Mouse (Mus musculus): ENCODE data around the gene Gm6370.
"Not testable (repeated sequence)": the region's sequence is repeated elsewhere in the genome, so short reads cannot be mapped to it uniquely, and the experiment has no call there.

Gm6370 gene

GRCm38 (mm10) chr5:146491063-146491462, at the start of gene Gm6370:
Gm6370 (plus strand) TSS chr5:146491363.
- not testable (repeated sequence) for DNase-seq (ENCODE audit: low read depth)

GRCm38 (mm10) chr5:146442767-146443166, 48.4 kb upstream of the Gm6370 start:
- DNase-seq (ENCODE audit: low read depth), result no peak

- DNase-seq (ENCODE audit: low read depth), result no peak
Observed at GRCm38 (mm10) chr5:146446633-146447032, 44.5 kb upstream of the Gm6370 start.

GRCm38 (mm10) chr5:146451592-146452254, 39.4 kb upstream of the Gm6370 start:
- no peak for DNase-seq (ENCODE audit: low read depth)

GRCm38 (mm10) chr5:146453556-146453955, 37.6 kb upstream of the Gm6370 start:
- DNase-seq (ENCODE audit: low read depth), result no peak

GRCm38 (mm10) chr5:146461612-146462011, 29.6 kb upstream of the Gm6370 start:
- no peak for DNase-seq (ENCODE audit: low read depth)

- DNase-seq (ENCODE audit: low read depth), result no peak
Observed at GRCm38 (mm10) chr5:146466663-146467062, 24.5 kb upstream of the Gm6370 start.

- no peak for DNase-seq (ENCODE audit: low read depth)
Observed at GRCm38 (mm10) chr5:146468311-146468710, 22.9 kb upstream of the Gm6370 start.

- DNase-seq (ENCODE audit: low read depth), result no peak
Observed at GRCm38 (mm10) chr5:146470821-146471220, 20.3 kb upstream of the Gm6370 start.

- DNase-seq (ENCODE audit: low read depth), result no peak
Observed at GRCm38 (mm10) chr5:146471311-146471710, 19.9 kb upstream of the Gm6370 start.

- DNase-seq (ENCODE audit: low read depth), result no peak
Observed at GRCm38 (mm10) chr5:146471821-146472220, 19.3 kb upstream of the Gm6370 start.

GRCm38 (mm10) chr5:146479564-146479963, 11.6 kb upstream of the Gm6370 start:
- DNase-seq (ENCODE audit: low read depth), result not testable (repeated sequence)

- DNase-seq (ENCODE audit: low read depth), result not testable (repeated sequence)
Observed at GRCm38 (mm10) chr5:146481665-146482064, 9.5 kb upstream of the Gm6370 start, which contains the start of gene Gm6408. Gm6408 (plus strand) TSS chr5:146481965.

GRCm38 (mm10) chr5:146488959-146489358, 2.2 kb upstream of the Gm6370 start:
- peak; percentile 18 for DNase-seq (ENCODE audit: low read depth)

- DNase-seq (ENCODE audit: low read depth), result not testable (repeated sequence)
Observed at GRCm38 (mm10) chr5:146502099-146502498, 10.9 kb downstream of the Gm6370 start, which contains the start of gene 4930449I24Rik. 4930449I24Rik (plus strand) TSS chr5:146502399.

GRCm38 (mm10) chr5:146513823-146514222, 22.7 kb downstream of the Gm6370 start, which contains the start of gene Gm3402:
Gm3402 (plus strand) TSS chr5:146514123.
- not testable (repeated sequence) for DNase-seq (ENCODE audit: low read depth)

- DNase-seq (ENCODE audit: low read depth), result not testable (repeated sequence)
Observed at GRCm38 (mm10) chr5:146525501-146525900, 34.3 kb downstream of the Gm6370 start, which contains the start of gene Gm3404. Gm3404 (plus strand) TSS chr5:146525801.

GRCm38 (mm10) chr5:146537347-146537746, 46.2 kb downstream of the Gm6370 start, which contains the start of gene Gm3409:
Gm3409 (plus strand) TSS chr5:146537647.
- not testable (repeated sequence) for DNase-seq (ENCODE audit: low read depth)
